Mouse (Mus musculus): Measurements from ENCODE around the gene Zfp354c.

The Zfp354c gene

GRCm38 (mm10) chr11:50827010-50827953 is at the start of gene Zfp354c:
Zfp354c (minus strand) TSS chr11:50827724.
- DNase-seq: peak; percentile 88 to 90

- DNase-seq: peak in 1 of 2 experiments; percentile 9
Measured at GRCm38 (mm10) chr11:50850989-50851601, 23.6 kb upstream of the Zfp354c start.

GRCm38 (mm10) chr11:50850177-50850735 is 22.7 kb upstream of the Zfp354c start, which contains the start of gene Grm6:
Grm6 (plus strand) TSS chr11:50850685.
- no peak for DNase-seq

- DNase-seq: no peak
Measured at GRCm38 (mm10) chr11:50849310-50849709, 21.8 kb upstream of the Zfp354c start.

- no peak for DNase-seq
Measured at GRCm38 (mm10) chr11:50848520-50849137, 21.1 kb upstream of the Zfp354c start.

GRCm38 (mm10) chr11:50847047-50847446 is 19.5 kb upstream of the Zfp354c start:
- DNase-seq: no peak

GRCm38 (mm10) chr11:50845951-50846350 is 18.4 kb upstream of the Zfp354c start:
- no peak for DNase-seq

- DNase-seq: peak; percentile 96 to 97
Measured at GRCm38 (mm10) chr11:50841023-50841735, 13.7 kb upstream of the Zfp354c start, which contains the start of gene Zfp879. Zfp879 (minus strand) TSS chr11:50841552.

- DNase-seq: no peak
Measured at GRCm38 (mm10) chr11:50835727-50836126, 8.2 kb upstream of the Zfp354c start.

- DNase-seq: peak; percentile 6 to 39
Measured at GRCm38 (mm10) chr11:50826214-50826613, 1.3 kb downstream of the Zfp354c start.

- no peak for DNase-seq
Measured at GRCm38 (mm10) chr11:50814233-50814632, 13.3 kb downstream of the Zfp354c start.

- DNase-seq: no peak
Measured at GRCm38 (mm10) chr11:50798836-50799235, 28.7 kb downstream of the Zfp354c start.

- DNase-seq: no peak
Measured at GRCm38 (mm10) chr11:50797674-50798073, 29.9 kb downstream of the Zfp354c start.

- no peak for DNase-seq
Measured at GRCm38 (mm10) chr11:50771006-50771405, 56.5 kb downstream of the Zfp354c start.

GRCm38 (mm10) chr11:50768995-50769749 is 58.4 kb downstream of the Zfp354c start:
- DNase-seq: peak; percentile 90 to 94

- DNase-seq: peak in 1 of 2 experiments; percentile 58
Measured at GRCm38 (mm10) chr11:50767039-50767438, 60.5 kb downstream of the Zfp354c start.

GRCm38 (mm10) chr11:50766461-50766860 is 61.1 kb downstream of the Zfp354c start:
- DNase-seq: no peak

Measured in kidney, postnatal 25 days (tissue).